Mouse (Mus musculus): Measurements from ENCODE around the gene Ncoa3.

GRCm38 (mm10) chr2:166029232-166029631 lies 36.8 kb downstream of the Ncoa3 start:
- TF ChIP-seq ZC3H11A (IDR thresholded peaks at IDR 0.05; ENCODE audit: borderline replicate concordance, low read depth, low read length) (no peak), ZNF384 (IDR thresholded peaks at IDR 0.05; ENCODE audit: low read depth, low read length) (no peak), MAFK (IDR thresholded peaks at IDR 0.05; ENCODE audit: insufficient read depth, low read depth, low read length) (no peak), CHD2 (IDR thresholded peaks at IDR 0.05; ENCODE audit: low read depth, low read length) (no peak)

All from ES-E14 (cell line).